Mouse (Mus musculus): ENCODE results near the gene 4931409K22Rik. TPM values are rescaled to one million over a fixed set of nuclear protein-coding genes. Genes with fewer than 3 reads are reported as not detected.

4931409K22Rik gene
- polyA plus RNA-seq, 1 experiment from 2014 or later: not detected

DNA sequence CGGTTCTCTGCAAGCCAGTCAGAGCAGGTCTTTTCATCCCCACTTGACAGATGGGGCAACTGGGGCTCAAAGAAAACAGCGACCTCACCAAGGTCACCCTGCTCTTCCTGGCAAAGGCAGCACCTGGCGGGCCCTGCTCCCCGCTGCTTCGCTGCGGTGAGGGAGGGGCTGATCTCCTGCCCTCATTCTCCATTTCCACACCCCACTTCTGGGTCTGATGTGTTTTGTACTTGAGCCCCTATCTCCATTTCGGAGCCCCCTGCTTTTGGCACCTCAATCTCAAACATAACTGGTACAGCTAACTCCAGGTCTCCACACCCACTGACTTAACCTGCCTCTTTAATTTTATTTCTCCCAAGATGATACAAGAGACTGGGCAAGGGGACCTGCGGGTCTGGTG is 42.5 kb upstream of the 4931409K22Rik start:
- Histone ChIP-seq H3K4me1 (peaks cover 89% of the 10 kb centered on the region), H3K27ac (peak overlapping the region; percentile 76), H3K4me3 (peak overlapping the region; percentile 48), H3K36me3 (replicated peaks) (peaks cover 10% of the 10 kb centered on the region; the same call in 1 of the 2 replicates), H3K27me3 (replicated peaks) (no peaks in the 10 kb centered on the region), H3K4me2 (peak overlapping the region; percentile 64), H3K9me3 (no peaks in the 10 kb centered on the region), H3K9ac (peak overlapping the region; percentile 58)
- 9% methylated on average over 8 of the region's 8 CpGs for WGBS
- ATAC-seq (replicated peaks): no peak

GRCm38 (mm10) chr5:24598570-24599006 is 42.0 kb upstream of the 4931409K22Rik start:
- Histone ChIP-seq H3K36me3 (replicated peaks) (peaks cover 15% of the 10 kb centered on the region), H3K9ac (peak overlapping the region; percentile 58), H3K27me3 (replicated peaks) (no peaks in the 10 kb centered on the region), H3K9me3 (no peaks in the 10 kb centered on the region), H3K27ac (peak overlapping the region; percentile 76), H3K4me1 (peaks cover 84% of the 10 kb centered on the region), H3K4me2 (peak overlapping the region; percentile 64), H3K4me3 (peak overlapping the region; percentile 48)
- ATAC-seq (replicated peaks): peak; percentile 34
- 0% methylated on average over 41 of the region's 41 CpGs for WGBS

DNA sequence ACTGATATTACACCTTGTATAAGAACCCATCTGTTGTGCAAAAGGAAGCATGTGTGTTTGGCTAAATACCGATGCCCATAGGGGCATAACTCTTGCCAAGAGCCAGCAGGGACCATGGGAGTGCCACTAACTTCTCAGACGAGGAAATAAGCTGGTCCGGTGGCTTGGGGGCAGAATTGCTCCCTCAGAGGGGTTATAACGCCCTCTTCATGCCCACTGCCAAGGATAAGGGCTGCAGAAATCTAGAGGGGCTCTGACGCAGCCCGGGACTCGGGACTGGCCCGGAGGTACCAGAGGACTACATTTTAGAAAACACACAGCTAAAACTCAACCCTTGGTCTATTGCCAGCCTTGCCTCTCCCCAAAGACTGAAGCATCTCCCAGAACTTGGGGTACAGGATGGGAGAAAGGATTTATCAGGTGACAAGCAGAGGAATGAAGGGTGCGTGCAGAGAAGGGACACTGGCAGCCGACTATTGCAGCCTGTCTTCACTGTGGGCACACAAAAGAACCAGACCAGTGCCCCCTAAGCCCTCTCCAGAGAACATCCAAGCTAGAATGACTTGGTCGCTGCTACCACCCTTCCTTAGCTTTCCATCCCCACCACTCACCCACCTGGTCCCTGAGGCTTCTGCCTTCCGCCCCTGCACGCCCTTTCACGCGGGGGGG is 41.4 kb upstream of the 4931409K22Rik start:
- Histone ChIP-seq H3K27ac (peak overlapping the region; percentile 76), H3K9me3 (no peaks in the 10 kb centered on the region), H3K9ac (peak overlapping the region; percentile 58), H3K36me3 (replicated peaks) (peaks cover 21% of the 10 kb centered on the region), H3K4me1 (peaks cover 78% of the 10 kb centered on the region), H3K4me2 (peak overlapping the region; percentile 64), H3K4me3 (peak overlapping the region; percentile 48), H3K27me3 (replicated peaks) (no peaks in the 10 kb centered on the region)
- no peak; the same call in 1 of the 2 replicates for ATAC-seq (replicated peaks)
- 19% methylated on average over 15 of the region's 15 CpGs for WGBS

DNA sequence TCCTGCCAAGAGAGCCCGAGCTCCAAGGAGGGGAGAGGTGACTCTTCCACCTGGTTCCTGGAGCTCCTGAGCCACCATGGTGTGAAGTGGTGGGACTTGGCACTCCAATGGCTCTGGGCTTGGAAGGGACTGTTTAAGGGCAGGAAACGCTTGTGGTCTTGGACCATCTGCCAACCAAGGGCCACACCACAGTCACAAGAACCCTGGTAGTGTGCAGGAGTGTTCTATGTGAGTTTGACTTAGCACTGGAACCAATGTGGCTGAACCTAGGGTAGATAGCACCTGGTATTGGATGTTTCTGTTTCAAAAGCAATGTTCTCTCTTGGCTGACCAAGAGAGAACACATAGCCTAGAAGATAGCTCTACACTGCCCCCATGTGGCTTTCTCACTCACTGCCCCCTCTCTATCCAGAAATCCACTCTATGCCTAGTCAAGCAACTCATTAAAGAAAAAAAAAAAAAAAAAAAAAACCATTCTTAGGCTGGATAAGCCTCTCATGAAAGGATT is 40.7 kb upstream of the 4931409K22Rik start:
- H3K27me3 ChIP-seq (replicated peaks): no peaks in the 10 kb centered on the region
- 40% methylated on average over 2 of the region's 2 CpGs for WGBS
- peak overlapping the region; percentile 93 for H3K27ac ChIP-seq
- peaks cover 27% of the 10 kb centered on the region for H3K36me3 ChIP-seq (replicated peaks)
- ATAC-seq (replicated peaks): peak; percentile 22; the same call in 1 of the 2 replicates
- peak overlapping the region; percentile 29 for H3K4me3 ChIP-seq
- peak overlapping the region; percentile 64 for H3K4me2 ChIP-seq
- H3K9me3 ChIP-seq: no peaks in the 10 kb centered on the region
- peak overlapping the region; percentile 40 for H3K9ac ChIP-seq
- peaks cover 71% of the 10 kb centered on the region for H3K4me1 ChIP-seq

DNA sequence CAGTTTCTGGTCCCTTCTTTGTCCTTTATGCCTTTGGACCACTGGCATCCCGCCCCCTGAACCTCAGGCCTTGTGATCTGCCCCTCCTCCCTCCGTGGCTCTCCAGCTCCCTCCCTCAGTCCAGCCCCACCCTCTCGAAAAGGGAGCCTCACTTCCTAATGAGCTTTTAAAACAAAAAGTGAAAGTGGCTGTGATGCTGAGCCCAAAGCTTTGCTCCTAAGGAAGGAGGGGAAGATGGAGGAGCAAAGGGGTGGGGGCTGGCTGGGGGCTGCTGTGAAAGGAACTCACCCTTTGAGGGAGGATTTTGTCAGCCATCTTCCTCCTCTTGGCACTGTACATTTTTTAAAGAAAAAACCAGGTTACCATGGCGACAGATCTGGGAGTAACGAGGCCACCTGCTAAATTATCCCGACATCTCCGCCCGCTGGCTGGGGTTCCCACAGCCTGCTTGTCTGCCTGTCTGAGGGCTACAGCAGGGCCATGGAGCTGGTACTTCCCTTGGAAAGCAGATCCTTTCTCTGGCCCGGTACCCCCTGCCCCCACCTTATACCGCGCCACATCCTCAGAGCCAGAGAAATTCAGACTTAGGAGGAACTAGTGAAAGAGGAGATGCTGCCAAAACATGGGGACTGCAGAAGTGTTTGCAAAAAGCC is 40.0 kb upstream of the 4931409K22Rik start:
- peaks cover 30% of the 10 kb centered on the region for H3K36me3 ChIP-seq (replicated peaks)
- H3K9ac ChIP-seq: peak overlapping the region; percentile 40
- H3K27me3 ChIP-seq (replicated peaks): no peaks in the 10 kb centered on the region
- peak overlapping the region; percentile 29 for H3K4me3 ChIP-seq
- 4% methylated on average over 11 of the region's 11 CpGs for WGBS
- H3K9me3 ChIP-seq: no peaks in the 10 kb centered on the region
- H3K27ac ChIP-seq: peak overlapping the region; percentile 93
- H3K4me1 ChIP-seq: peaks cover 67% of the 10 kb centered on the region
- ATAC-seq (replicated peaks): peak; percentile 29
- peak overlapping the region; percentile 64 for H3K4me2 ChIP-seq

DNA sequence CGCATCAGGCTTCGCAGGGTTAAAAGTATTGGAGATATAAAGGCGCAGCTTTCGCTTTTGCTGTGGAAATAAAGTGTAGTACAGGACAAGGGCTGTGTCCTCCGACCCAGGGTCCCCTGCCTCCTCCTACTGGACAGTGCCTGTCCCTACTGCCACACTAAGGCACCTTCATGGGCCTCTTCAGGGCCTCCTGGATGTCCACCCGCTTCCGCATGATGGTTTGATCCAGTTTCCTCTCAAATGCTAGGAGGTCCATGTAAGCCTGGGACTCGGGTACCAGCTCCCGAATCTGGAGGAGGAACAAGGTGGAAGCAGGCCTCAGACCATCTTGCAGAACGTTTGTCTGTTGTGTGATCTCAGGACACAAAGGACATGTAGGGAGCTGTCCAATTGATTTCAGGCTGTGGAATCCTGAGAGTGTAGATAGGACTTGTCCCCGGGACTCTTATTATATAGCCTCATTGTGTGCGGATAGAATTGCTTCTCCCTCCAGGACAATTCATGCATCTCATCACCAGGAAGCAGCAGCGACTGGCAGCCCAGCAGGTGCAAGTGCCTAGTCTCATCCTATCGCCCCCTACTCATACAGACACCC is 39.3 kb upstream of the 4931409K22Rik start:
- ATAC-seq (replicated peaks): no peak
- Histone ChIP-seq H3K9ac (peak overlapping the region; percentile 40; the same call in 1 of the 2 replicates), H3K27ac (peak overlapping the region; percentile 93), H3K4me1 (peaks cover 59% of the 10 kb centered on the region), H3K36me3 (replicated peaks) (peaks cover 30% of the 10 kb centered on the region), H3K4me3 (peak overlapping the region; percentile 29), H3K9me3 (no peaks in the 10 kb centered on the region), H3K4me2 (peak overlapping the region; percentile 64), H3K27me3 (replicated peaks) (no peaks in the 10 kb centered on the region)
- WGBS: 38% methylated on average over 14 of the region's 14 CpGs

GRCm38 (mm10) chr5:24595261-24595660 is 38.7 kb upstream of the 4931409K22Rik start:
- ATAC-seq (replicated peaks): no peak
- Histone ChIP-seq H3K9ac (no peak overlapping the region), H3K4me3 (no peak overlapping the region), H3K9me3 (no peaks in the 10 kb centered on the region), H3K4me2 (no peak overlapping the region; the same call in 1 of the 2 replicates), H3K27ac (peak overlapping the region; percentile 93), H3K27me3 (replicated peaks) (no peaks in the 10 kb centered on the region), H3K4me1 (peaks cover 53% of the 10 kb centered on the region), H3K36me3 (replicated peaks) (peaks cover 30% of the 10 kb centered on the region)
- WGBS: 87% methylated on average over 5 of the region's 5 CpGs

GRCm38 (mm10) chr5:24594346-24594745 is 37.7 kb upstream of the 4931409K22Rik start:
- H3K36me3 ChIP-seq (replicated peaks): peaks cover 30% of the 10 kb centered on the region
- no peak overlapping the region for H3K9ac ChIP-seq
- peaks cover 47% of the 10 kb centered on the region for H3K4me1 ChIP-seq
- no peak overlapping the region for H3K4me3 ChIP-seq
- no peak overlapping the region for H3K4me2 ChIP-seq
- no peak overlapping the region; the same call in 1 of the 2 replicates for H3K27ac ChIP-seq
- WGBS: 92% methylated on average over 5 of the region's 5 CpGs
- ATAC-seq (replicated peaks): no peak
- H3K9me3 ChIP-seq: no peaks in the 10 kb centered on the region
- H3K27me3 ChIP-seq (replicated peaks): no peaks in the 10 kb centered on the region

GRCm38 (mm10) chr5:24593928-24594327 is 37.3 kb upstream of the 4931409K22Rik start:
- H3K9me3 ChIP-seq: no peaks in the 10 kb centered on the region
- 72% methylated on average over 10 of the region's 10 CpGs for WGBS
- peaks cover 46% of the 10 kb centered on the region for H3K4me1 ChIP-seq

DNA sequence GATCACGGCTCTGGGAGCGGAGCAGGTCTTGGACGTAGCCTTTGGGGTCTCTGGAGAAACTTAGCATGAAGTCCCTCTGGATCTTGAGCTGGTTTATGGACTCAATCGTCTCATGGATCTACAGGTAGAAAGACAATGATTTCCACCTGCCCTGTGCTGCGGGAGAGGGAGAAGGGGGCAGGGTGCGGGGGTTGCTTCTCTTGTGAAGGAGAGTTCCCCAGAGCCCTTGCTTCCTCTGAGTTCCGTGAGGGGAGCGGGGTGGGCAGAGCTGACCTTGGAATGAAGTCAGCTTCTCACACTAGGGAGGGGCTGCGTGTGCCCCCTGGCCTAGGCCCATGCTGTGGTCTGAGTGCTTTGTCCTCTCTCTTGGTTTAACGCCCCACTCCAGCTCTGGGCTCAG is 36.6 kb upstream of the 4931409K22Rik start:
- peaks cover 33% of the 10 kb centered on the region for H3K36me3 ChIP-seq (replicated peaks)
- no peak overlapping the region for H3K4me3 ChIP-seq
- no peaks in the 10 kb centered on the region for H3K27me3 ChIP-seq (replicated peaks)
- no peak overlapping the region for H3K4me2 ChIP-seq
- WGBS: 79% methylated on average over 10 of the region's 10 CpGs
- H3K9ac ChIP-seq: no peak overlapping the region
- no peak for ATAC-seq (replicated peaks)
- peaks cover 45% of the 10 kb centered on the region for H3K4me1 ChIP-seq
- no peak overlapping the region for H3K27ac ChIP-seq
- H3K9me3 ChIP-seq: no peaks in the 10 kb centered on the region

More at GRCm38 (mm10) chr5:24593928-24594327, 37.3 kb upstream of the 4931409K22Rik start:
- Histone ChIP-seq H3K27ac (no peak overlapping the region), H3K27me3 (replicated peaks) (no peaks in the 10 kb centered on the region), H3K36me3 (replicated peaks) (peaks cover 33% of the 10 kb centered on the region), H3K4me3 (no peak overlapping the region), H3K4me2 (no peak overlapping the region), H3K9ac (no peak overlapping the region)
- ATAC-seq (replicated peaks): no peak

DNA sequence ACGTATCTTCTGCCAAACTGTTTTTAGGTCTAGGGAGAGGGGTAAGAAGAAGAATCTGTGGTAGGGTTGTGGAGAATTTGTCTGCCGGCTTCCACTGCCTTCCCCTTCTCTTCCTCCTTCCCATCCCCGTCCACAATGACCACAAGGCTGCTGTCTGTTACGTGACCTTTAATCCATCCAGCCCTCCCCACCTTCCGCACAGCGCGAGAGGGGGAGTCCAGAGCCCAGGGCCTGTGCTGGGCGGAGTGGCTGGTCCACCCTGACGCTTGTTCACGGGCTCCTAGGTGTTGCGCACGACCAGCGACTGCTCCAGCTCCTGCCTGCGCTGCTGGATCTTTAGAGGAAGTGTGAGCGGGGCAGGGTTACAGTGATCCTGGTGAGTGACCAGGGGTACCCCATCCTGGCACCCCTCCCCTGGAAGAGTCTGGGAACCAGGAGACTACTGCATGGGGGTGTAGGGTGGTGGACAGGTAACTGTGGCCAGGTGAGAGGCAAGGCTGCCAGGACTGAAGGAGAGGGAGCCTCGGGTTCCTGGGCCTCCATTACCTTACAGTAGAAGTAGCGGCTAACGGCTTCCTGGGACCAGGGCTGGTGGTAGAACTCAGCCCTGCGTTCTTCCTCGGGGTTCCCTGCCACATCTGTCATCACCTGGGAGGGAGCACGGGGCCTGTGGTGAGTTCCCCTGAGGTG is 36.0 kb upstream of the 4931409K22Rik start:
- WGBS: 69% methylated on average over 21 of the region's 21 CpGs
- no peak overlapping the region for H3K27ac ChIP-seq
- no peak overlapping the region for H3K4me3 ChIP-seq
- ATAC-seq (replicated peaks): no peak
- peaks cover 33% of the 10 kb centered on the region for H3K36me3 ChIP-seq (replicated peaks)
- H3K9me3 ChIP-seq: no peaks in the 10 kb centered on the region
- no peaks in the 10 kb centered on the region for H3K27me3 ChIP-seq (replicated peaks)
- H3K4me1 ChIP-seq: peaks cover 46% of the 10 kb centered on the region
- H3K9ac ChIP-seq: no peak overlapping the region
- H3K4me2 ChIP-seq: no peak overlapping the region
